In genomic region chr14:53559386-53559920, GRCm38 (mm10) we compare ENCODE assay signal across 8 mouse cellular contexts.
A peak's percentile ranks its signal among the peaks of the same experiment; 100 is the strongest.
DNase-seq lines count a peak whose midpoint lies in the region; ATAC-seq and TF ChIP-seq lines count a peak whose summit lies in the region.
"Not testable (repeated sequence)": the region's sequence is repeated elsewhere in the genome, so short reads cannot be mapped to it uniquely, and the experiment has no call there.

No protein-coding gene starts in this region.

- DNase-seq in 416B (ENCODE audit: low read depth) = peak; percentile 10
- peak; percentile 0 for DNase-seq in brain, adult 2 months (ENCODE audit: low read depth, low spot score)
- peak; percentile 64 for DNase-seq in heart, adult 11 months
- peak; percentile 46 for DNase-seq in thymus, postnatal 0 days (ENCODE audit: low spot score)
- peak; percentile 35 to 48 for DNase-seq in thymus, postnatal 36 days

- TF ChIP-seq CTCF in intestine, postnatal 0 days (IDR thresholded peaks at IDR 0.05; ENCODE audit: low read depth) = not testable (repeated sequence)

- H3K9ac ChIP-seq in intestine, postnatal 0 days (ENCODE audit: low read depth, low read length) = not testable (repeated sequence)

- H3K36me3 ChIP-seq in intestine, postnatal 0 days (ENCODE audit: control insufficient read depth, insufficient read depth) = not testable (repeated sequence)

- H3K9me3 ChIP-seq in intestine, postnatal 0 days (ENCODE audit: control insufficient read depth) = not testable (repeated sequence)

- not testable (repeated sequence) for H3K4me3 ChIP-seq in intestine, postnatal 0 days (ENCODE audit: low read depth, low read length)

- H3K27ac ChIP-seq in intestine, postnatal 0 days (ENCODE audit: low read depth, low read length) = not testable (repeated sequence)

- peak; percentile 97 for ATAC-seq in CD4-positive, CD25-positive, alpha-beta regulatory T cell, adult 4 months
- 0 out of 2 replicates have a peak, but pooled peaks have one; percentile 28 for ATAC-seq in intestine, postnatal 0 days
- peak; percentile 46; the same call in 1 of the 2 replicates for ATAC-seq in megakaryocyte progenitor cell, adult 5-6 weeks (replicated peaks; ENCODE audit: poor library complexity)

- H3K4me1 ChIP-seq in intestine, postnatal 0 days (replicated peaks; ENCODE audit: control insufficient read depth, insufficient read depth, low read length) = not testable (repeated sequence)

- H3K4me2 ChIP-seq in intestine, postnatal 0 days (replicated peaks; ENCODE audit: low read depth) = not testable (repeated sequence)

- not testable (repeated sequence) for H3K27me3 ChIP-seq in intestine, postnatal 0 days (replicated peaks; ENCODE audit: control insufficient read depth, insufficient read depth, low read length)

Comparison
In these comparisons a context has a peak if more than half of its experiments do, and no peak if none do; other contexts are left out.
1. DNase-seq: peak in every context shown above with its lines; median percentile 64 in heart, adult 11 months; 46 in thymus, postnatal 0 days; 42 in thymus, postnatal 36 days; 10 in 416B; 0 in brain, adult 2 months.
2. ATAC-seq: peak in every context shown above with its lines; median percentile 97 in CD4-positive, CD25-positive, alpha-beta regulatory T cell, adult 4 months; 46 in megakaryocyte progenitor cell, adult 5-6 weeks; 28 in intestine, postnatal 0 days.